Mouse (Mus musculus) midbrain, embryonic 14.5 days (tissue): ENCODE results near the gene Afp. TPM values are rescaled to one million over a fixed set of nuclear protein-coding genes. Genes with fewer than 3 reads are reported as not detected.

Source experiments
- ATAC-seq: fragments of 200-750 bp; cut with Nextera tagmentation; 2 replicates; pipeline ENCODE4 v1.8.0; 2017; ENCODE audit warnings: moderate number of reproducible peaks, moderate library complexity; ENCODE audit not compliant: low FRiP score, low TSS enrichment
- DNase-seq: peaks from one replicate; pipeline ENCODE4 v3.0.0-alpha.2; 2015
- H3K27ac ChIP-seq: fragments of 300-500 bp; sonication (generic); replicated peaks from 2 replicates; pipeline ENCODE4 v1.5.1; 2014; ENCODE audit warnings: mild to moderate bottlenecking, low read depth, low read length, moderate library complexity
- H3K27me3 ChIP-seq: fragments of 300-500 bp; sonication (generic); 2 replicates; pipeline ENCODE4 v1.6.1; 2014; ENCODE audit warnings: low read length, control low read depth, mixed read lengths; ENCODE audit not compliant: control insufficient read depth, insufficient read depth
- H3K36me3 ChIP-seq: fragments of 300-500 bp; sonication (generic); 2 replicates; pipeline ENCODE4 v1.6.1; 2014; ENCODE audit warnings: low read length, control low read depth; ENCODE audit not compliant: control insufficient read depth, insufficient read depth
- H3K4me1 ChIP-seq: fragments of 300-500 bp; sonication (generic); 2 replicates; pipeline ENCODE4 v1.6.1; 2014; ENCODE audit warnings: mild to moderate bottlenecking, antibody characterized with exemption, low read length, control low read depth; ENCODE audit not compliant: control insufficient read depth, insufficient read depth
- H3K4me2 ChIP-seq: fragments of 300-500 bp; sonication (generic); 2 replicates; pipeline ENCODE4 v1.6.1; 2014; ENCODE audit warnings: mild to moderate bottlenecking, low read length, moderate library complexity
- H3K4me3 ChIP-seq: fragments of 300-500 bp; sonication (generic); replicated peaks from 2 replicates; pipeline ENCODE4 v1.5.1; 2014; ENCODE audit warnings: low read depth, low read length
- H3K9ac ChIP-seq: fragments of 300-500 bp; sonication (generic); replicated peaks from 2 replicates; pipeline ENCODE4 v1.6.1; 2014; ENCODE audit warnings: mild to moderate bottlenecking, low read length, moderate library complexity
- H3K9me3 ChIP-seq: fragments of 300-500 bp; sonication (generic); 2 replicates; pipeline ENCODE4 v1.6.1; 2016; ENCODE audit warnings: low read length, control low read depth, mixed read lengths; ENCODE audit not compliant: control insufficient read depth
- WGBS: fragments of 180-500 bp; shearing (Covaris S2); extraction: QIAGEN DNeasy Blood & Tissue Kit; methylation state at CpG from one replicate; pipeline ENCODE4 v1.1.7; 2014; 5-methylcytosine and 5-hydroxymethylcytosine counted together
- polyA plus RNA-seq: library from polyadenylated mRNA; unstranded; fragments of >200 nt; fragmentation: Nextera tagmentation; extraction: Ambion mirVana; gene quantifications from 2 replicates; pipeline ENCODE4 v1.2.1, GENCODE M21; 2014

Afp gene
- polyA plus RNA-seq, 1 experiment from 2014 or later, result not detected

GRCm38 (mm10) chr5:90512288-90512955 is 21.9 kb downstream of the Afp start:
- DNase-seq, result no peak
- Histone ChIP-seq H3K36me3 (no peaks in the 10 kb centered on the region), H3K27me3 (no peaks in the 10 kb centered on the region), H3K4me1 (0 out of 2 replicates have a peak, but pooled peaks cover 3% of the 10 kb centered on the region), H3K27ac (no peak overlapping the region), H3K9ac (no peak overlapping the region), H3K4me3 (no peak overlapping the region), H3K9me3 (no peaks in the 10 kb centered on the region), H3K4me2 (no peak overlapping the region)
- ATAC-seq, result no peak
- 86% methylated on average over 6 of the region's 6 CpGs for WGBS

- no peaks in the 10 kb centered on the region for H3K4me1 ChIP-seq
- 91% methylated on average over 6 of the region's 6 CpGs for WGBS
- ATAC-seq (no peak), DNase-seq (no peak)
- no peak overlapping the region for H3K4me2 ChIP-seq
- no peaks in the 10 kb centered on the region for H3K36me3 ChIP-seq
- no peaks in the 10 kb centered on the region for H3K27me3 ChIP-seq
- H3K27ac ChIP-seq, result no peak overlapping the region
- no peak overlapping the region for H3K9ac ChIP-seq
- H3K4me3 ChIP-seq, result no peak overlapping the region
- no peaks in the 10 kb centered on the region for H3K9me3 ChIP-seq
These were observed 25.0 kb downstream of the Afp start for GRCm38 (mm10) chr5:90515561-90515960.

GRCm38 (mm10) chr5:90518356-90519100 is 28.0 kb downstream of the Afp start, which contains the start of gene Afm:
Gene Afm, plus strand, starts transcription at chr5:90518932.
- Histone ChIP-seq H3K36me3 (no peaks in the 10 kb centered on the region), H3K4me1 (no peaks in the 10 kb centered on the region), H3K27ac (no peak within 1 kb of the TSS), H3K27me3 (no peaks in the 10 kb centered on the region), H3K4me3 (no peak within 1 kb of the TSS), H3K9ac (no peak within 1 kb of the TSS), H3K4me2 (no peak within 1 kb of the TSS), H3K9me3 (no peaks in the 10 kb centered on the region)
- WGBS, result 90% methylated on average over 6 of the region's 6 CpGs
- DNase-seq (no peak), ATAC-seq (no peak)

- DNase-seq (no peak), ATAC-seq (no peak)
- H3K9me3 ChIP-seq, result no peaks in the 10 kb centered on the region
- no peak overlapping the region for H3K4me3 ChIP-seq
- no peak overlapping the region for H3K4me2 ChIP-seq
- no peak overlapping the region for H3K27ac ChIP-seq
- no peaks in the 10 kb centered on the region for H3K36me3 ChIP-seq
- no peaks in the 10 kb centered on the region for H3K4me1 ChIP-seq
- WGBS, result 90% methylated on average over 8 of the region's 8 CpGs
- H3K9ac ChIP-seq, result no peak overlapping the region
- H3K27me3 ChIP-seq, result no peaks in the 10 kb centered on the region
These were observed 60.7 kb downstream of the Afp start for GRCm38 (mm10) chr5:90551191-90551590.

- Histone ChIP-seq H3K27ac (no peak overlapping the region), H3K4me2 (no peak overlapping the region), H3K4me1 (no peaks in the 10 kb centered on the region), H3K9ac (no peak overlapping the region), H3K36me3 (no peaks in the 10 kb centered on the region), H3K9me3 (no peaks in the 10 kb centered on the region), H3K4me3 (no peak overlapping the region), H3K27me3 (no peaks in the 10 kb centered on the region)
- WGBS, result 85% methylated on average over 3 of the region's 3 CpGs
- DNase-seq (no peak), ATAC-seq (no peak)
These were observed 65.5 kb downstream of the Afp start for GRCm38 (mm10) chr5:90556052-90556451.

Other genes starting within 250 kb of the Afp start
- 34.8 and 39.2 TPM in 2 replicates for gene Ankrd17, start 124.2 kb upstream of the Afp start, polyA plus RNA-seq
- 4.9 and 5.3 TPM in 2 replicates for gene Gm9958, start 123.5 kb upstream of the Afp start, polyA plus RNA-seq
- gene Alb, start 29.8 kb upstream of the Afp start, polyA plus RNA-seq, result not detected in 2 replicates
- gene Afm, start 28.2 kb downstream of the Afp start, polyA plus RNA-seq, result not detected in 2 replicates
- gene 5830473C10Rik, start 70.4 kb downstream of the Afp start, polyA plus RNA-seq, result not detected in 2 replicates
- gene Rassf6, start 149.9 kb downstream of the Afp start, polyA plus RNA-seq, result 0.68 and 1.0 TPM in 2 replicates